Mouse (Mus musculus): ENCODE data around the gene Plxdc2. TPM values are rescaled to one million over a fixed set of nuclear protein-coding genes. Genes with fewer than 3 reads are reported as not detected.
A peak's percentile ranks its signal among the peaks of the same experiment; 100 is the strongest.

Gene Plxdc2
- polyA plus RNA-seq, 1 experiment from 2014 or later, result 22.4 TPM

DNA sequence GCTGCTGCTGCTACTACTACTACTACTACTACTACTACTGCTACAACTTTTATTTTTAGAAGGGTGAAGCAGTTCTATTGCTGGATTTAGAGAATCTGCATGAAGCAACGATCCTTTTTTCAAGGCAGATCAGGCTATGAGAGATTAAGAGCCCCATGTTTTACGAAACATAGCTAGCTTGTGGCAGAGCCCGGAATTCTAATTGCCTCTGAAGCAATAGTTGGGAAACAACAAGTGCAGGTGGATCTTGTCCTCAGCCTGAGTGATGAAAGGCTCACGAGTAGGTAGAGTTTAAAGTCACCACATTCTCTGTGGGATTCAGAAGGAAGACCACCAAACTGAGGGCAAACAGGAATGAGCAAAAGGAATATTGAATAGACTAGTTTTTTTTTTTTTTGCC lies 91.8 kb downstream of the Plxdc2 start:
- H3K4me3 ChIP-seq, result no peak overlapping the region
- H3K9ac ChIP-seq, result no peak overlapping the region
- H3K4me1 ChIP-seq, result peaks cover 12% of the 10 kb centered on the region; the same call in 1 of the 2 replicates
- H3K36me3 ChIP-seq, result no peaks in the 10 kb centered on the region
- H3K4me2 ChIP-seq (replicated peaks), result no peak overlapping the region
- 73% methylated on average over 4 of the region's 4 CpGs for WGBS
- no peak for ATAC-seq (ENCODE audit: low FRiP score, low read depth)
- no peaks in the 10 kb centered on the region for H3K9me3 ChIP-seq
- H3K27me3 ChIP-seq (replicated peaks), result no peaks in the 10 kb centered on the region
- no peak overlapping the region for H3K27ac ChIP-seq

DNA sequence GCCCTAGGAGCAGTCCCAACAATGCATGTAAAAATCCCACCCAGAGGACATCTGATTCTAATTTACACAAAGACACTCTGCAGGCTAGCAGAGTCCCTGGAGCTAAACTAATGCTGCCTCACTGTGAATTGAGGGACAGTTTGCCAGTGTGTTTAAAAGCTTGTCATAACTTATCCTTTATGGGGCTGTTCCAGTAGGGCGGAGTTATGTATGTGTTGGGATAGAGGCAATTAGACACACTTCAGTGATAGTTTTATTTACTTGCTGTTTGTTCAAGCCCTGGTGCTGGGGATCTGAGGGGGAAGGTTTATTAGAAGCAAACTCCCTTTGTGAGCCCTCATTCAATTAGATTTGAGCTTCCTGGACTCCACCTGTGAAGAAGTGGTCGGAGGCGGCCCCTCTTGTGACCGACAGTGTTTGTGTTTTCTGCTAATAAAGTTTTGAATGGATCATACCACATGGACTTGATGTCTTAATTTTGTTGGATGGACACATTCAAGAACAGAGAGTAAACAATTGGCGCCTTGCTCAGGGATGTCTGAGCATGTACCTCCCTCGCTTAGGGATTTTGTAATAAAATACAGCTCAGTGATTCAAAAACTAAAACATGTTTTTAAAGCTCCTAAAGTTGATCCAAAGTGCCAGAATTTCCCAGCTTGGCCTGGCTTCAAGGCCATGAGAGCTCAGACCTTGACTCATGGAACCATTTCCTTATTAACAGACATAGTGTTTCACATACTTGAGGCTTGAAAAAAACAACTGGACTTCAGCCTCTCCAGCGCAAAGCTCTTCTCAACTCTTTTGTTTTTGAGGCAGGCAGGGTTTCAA lies 94.9 kb downstream of the Plxdc2 start:
- Histone ChIP-seq H3K4me3 (no peak overlapping the region), H3K27ac (no peak overlapping the region), H3K4me1 (peaks cover 12% of the 10 kb centered on the region; the same call in 1 of the 2 replicates), H3K4me2 (replicated peaks) (no peak overlapping the region), H3K9me3 (no peaks in the 10 kb centered on the region), H3K27me3 (replicated peaks) (no peaks in the 10 kb centered on the region), H3K36me3 (no peaks in the 10 kb centered on the region), H3K9ac (no peak overlapping the region)
- WGBS, result 30% methylated on average over 7 of the region's 7 CpGs
- peak; percentile 78 for ATAC-seq (ENCODE audit: low FRiP score, low read depth)

DNA sequence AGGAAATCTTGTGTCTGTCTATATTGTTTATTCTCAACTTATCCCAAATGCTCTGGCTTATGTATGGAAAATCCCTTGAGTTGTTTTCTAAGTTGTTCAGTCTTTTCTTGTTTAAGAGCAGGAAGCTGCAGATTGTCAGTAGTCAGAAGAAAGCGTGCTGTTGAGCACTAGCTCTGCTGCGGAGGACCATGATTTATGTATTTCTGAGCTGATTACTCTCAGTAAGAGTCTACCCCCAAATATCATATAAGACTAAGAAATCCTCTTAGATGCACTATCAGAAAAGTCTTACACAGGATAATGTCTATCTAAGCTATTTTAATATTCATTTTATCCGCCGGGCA lies 95.5 kb downstream of the Plxdc2 start:
- Histone ChIP-seq H3K4me3 (no peak overlapping the region), H3K27me3 (replicated peaks) (no peaks in the 10 kb centered on the region), H3K27ac (no peak overlapping the region), H3K9ac (no peak overlapping the region), H3K36me3 (no peaks in the 10 kb centered on the region), H3K4me1 (peaks cover 12% of the 10 kb centered on the region; the same call in 1 of the 2 replicates), H3K9me3 (no peaks in the 10 kb centered on the region), H3K4me2 (replicated peaks) (no peak overlapping the region)
- no peak for ATAC-seq (ENCODE audit: low FRiP score, low read depth)
- WGBS, result 87% methylated on average over 4 of the region's 4 CpGs

DNA sequence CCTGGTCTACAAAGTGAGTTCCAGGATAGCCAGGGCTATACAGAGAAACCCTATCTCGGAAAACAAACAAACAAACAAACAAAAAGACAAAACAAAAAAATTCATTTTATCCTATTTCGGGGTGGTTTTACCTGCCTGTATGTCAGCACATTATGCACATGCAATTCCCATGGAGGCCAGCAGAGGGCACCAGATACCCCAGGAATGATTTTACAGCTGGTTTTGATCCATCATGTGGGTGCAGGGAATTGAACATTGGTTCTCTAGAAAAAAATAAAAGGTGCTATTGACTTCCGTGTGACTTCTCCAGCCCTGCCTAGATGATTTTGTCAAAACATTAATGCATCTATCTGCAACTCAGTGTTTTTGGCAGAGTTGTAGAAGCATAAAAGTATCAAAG lies 96.0 kb downstream of the Plxdc2 start:
- 96% methylated on average over 3 of the region's 3 CpGs for WGBS
- Histone ChIP-seq H3K36me3 (no peaks in the 10 kb centered on the region), H3K9me3 (no peaks in the 10 kb centered on the region), H3K9ac (no peak overlapping the region), H3K4me3 (no peak overlapping the region), H3K27ac (no peak overlapping the region), H3K4me2 (replicated peaks) (no peak overlapping the region), H3K4me1 (peaks cover 12% of the 10 kb centered on the region; the same call in 1 of the 2 replicates), H3K27me3 (replicated peaks) (no peaks in the 10 kb centered on the region)
- no peak for ATAC-seq (ENCODE audit: low FRiP score, low read depth)

DNA sequence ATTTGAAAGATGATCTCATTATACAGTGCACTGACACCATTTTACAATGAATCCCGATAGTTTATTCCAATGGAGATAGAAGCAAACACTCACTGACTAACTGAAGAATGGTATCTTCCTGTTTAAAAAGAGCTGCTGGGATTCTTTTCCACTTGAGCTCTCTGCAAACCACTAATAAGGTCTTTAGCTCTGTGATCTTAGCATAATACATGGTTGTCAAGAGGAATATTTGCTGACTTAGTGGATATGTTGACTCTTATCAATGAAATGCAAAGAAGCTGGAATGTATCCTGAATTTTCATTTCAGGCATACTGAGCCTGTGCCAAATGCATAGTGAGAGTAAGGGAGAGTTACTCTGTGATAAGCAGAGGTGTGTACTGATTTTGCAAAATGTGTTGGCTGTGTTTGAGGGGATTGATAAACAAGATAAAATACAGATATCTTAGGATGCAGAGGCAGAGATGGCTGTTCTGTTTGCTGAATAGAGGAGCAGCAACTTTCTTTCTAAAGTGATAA lies 100.2 kb downstream of the Plxdc2 start:
- no peak for ATAC-seq (ENCODE audit: low FRiP score, low read depth)
- Histone ChIP-seq H3K27me3 (replicated peaks) (no peaks in the 10 kb centered on the region), H3K27ac (no peak overlapping the region), H3K9me3 (no peaks in the 10 kb centered on the region), H3K9ac (no peak overlapping the region), H3K36me3 (no peaks in the 10 kb centered on the region), H3K4me3 (no peak overlapping the region), H3K4me2 (replicated peaks) (no peak overlapping the region), H3K4me1 (no peaks in the 10 kb centered on the region)
- 89% methylated on average over 1 of the region's 1 CpGs for WGBS

DNA sequence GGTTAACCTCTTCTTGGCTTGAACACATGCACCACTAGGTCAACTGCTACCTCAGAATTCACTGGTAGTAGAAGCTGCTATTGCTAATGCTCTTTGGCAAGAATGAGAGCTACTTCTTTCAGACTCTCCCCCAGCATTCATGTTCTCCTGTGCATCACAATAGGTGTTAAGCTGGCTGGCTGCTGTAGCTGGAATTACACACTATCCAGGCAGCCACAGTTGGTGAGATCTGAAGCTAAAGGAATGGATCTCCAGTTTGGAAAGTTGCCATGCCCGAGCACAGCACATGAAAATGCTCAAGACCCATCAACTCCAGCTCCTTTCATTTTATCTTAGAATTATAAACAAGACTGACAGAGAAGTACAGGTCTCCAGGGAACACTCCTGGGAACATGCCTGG lies 103.4 kb downstream of the Plxdc2 start:
- H3K27ac ChIP-seq, result no peak overlapping the region
- no peaks in the 10 kb centered on the region for H3K9me3 ChIP-seq
- H3K9ac ChIP-seq, result no peak overlapping the region
- no peak for ATAC-seq (ENCODE audit: low FRiP score, low read depth)
- no peak overlapping the region for H3K4me2 ChIP-seq (replicated peaks)
- 58% methylated on average over 1 of the region's 1 CpGs for WGBS
- no peaks in the 10 kb centered on the region for H3K4me1 ChIP-seq
- H3K27me3 ChIP-seq (replicated peaks), result no peaks in the 10 kb centered on the region
- no peak overlapping the region for H3K4me3 ChIP-seq
- no peaks in the 10 kb centered on the region for H3K36me3 ChIP-seq

DNA sequence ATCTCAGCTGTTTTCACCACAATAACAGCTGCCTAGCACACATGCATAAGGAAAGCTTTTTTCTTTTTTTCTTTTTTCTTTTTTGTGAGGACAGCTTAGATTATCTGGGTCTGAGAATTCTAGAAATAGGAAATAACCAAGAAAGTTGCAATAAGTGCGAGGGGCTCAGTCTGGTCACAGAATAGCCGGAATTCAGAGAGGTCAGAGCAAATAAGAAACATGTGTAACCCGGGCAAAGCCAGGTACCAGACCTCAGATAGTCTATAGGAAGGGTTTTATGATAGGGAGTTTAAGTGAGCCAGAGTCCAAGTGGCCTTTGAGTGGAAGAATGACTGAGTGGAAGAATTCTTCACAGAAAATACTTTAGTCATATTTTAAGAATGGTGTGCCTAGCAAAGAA lies 114.0 kb downstream of the Plxdc2 start:
- no peaks in the 10 kb centered on the region for H3K27me3 ChIP-seq (replicated peaks)
- H3K27ac ChIP-seq, result no peak overlapping the region
- H3K9me3 ChIP-seq, result no peaks in the 10 kb centered on the region
- H3K4me1 ChIP-seq, result no peaks in the 10 kb centered on the region
- H3K4me3 ChIP-seq, result no peak overlapping the region
- no peak overlapping the region for H3K9ac ChIP-seq
- H3K4me2 ChIP-seq (replicated peaks), result no peak overlapping the region
- no peak for ATAC-seq (ENCODE audit: low FRiP score, low read depth)
- no peaks in the 10 kb centered on the region for H3K36me3 ChIP-seq
- WGBS, result 83% methylated on average over 3 of the region's 3 CpGs

DNA sequence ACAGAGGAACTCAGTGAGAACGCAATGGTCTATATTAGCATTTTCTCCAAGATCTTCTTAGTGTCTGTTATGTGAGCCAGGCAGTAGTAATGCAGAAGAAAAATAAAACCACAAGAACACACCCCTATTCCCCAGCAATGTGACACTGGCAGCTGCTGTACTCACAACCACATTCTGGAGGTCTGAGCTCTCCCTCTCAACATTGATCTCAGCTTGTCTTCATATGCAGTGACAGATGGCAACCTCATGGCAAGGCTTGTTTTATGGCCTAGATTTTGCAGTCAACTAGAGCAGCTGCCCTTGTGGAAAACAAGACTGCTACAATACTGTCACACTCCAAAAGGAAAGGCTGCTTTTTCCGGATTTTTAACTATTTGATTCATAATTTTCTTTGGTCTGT lies 127.8 kb downstream of the Plxdc2 start:
- Histone ChIP-seq H3K27me3 (replicated peaks) (no peaks in the 10 kb centered on the region), H3K9ac (no peak overlapping the region), H3K4me2 (replicated peaks) (no peak overlapping the region), H3K4me3 (no peak overlapping the region), H3K4me1 (no peaks in the 10 kb centered on the region), H3K36me3 (no peaks in the 10 kb centered on the region), H3K9me3 (no peaks in the 10 kb centered on the region), H3K27ac (no peak overlapping the region)
- ATAC-seq (ENCODE audit: low FRiP score, low read depth), result no peak
- WGBS, result 72% methylated on average over 2 of the region's 2 CpGs

DNA sequence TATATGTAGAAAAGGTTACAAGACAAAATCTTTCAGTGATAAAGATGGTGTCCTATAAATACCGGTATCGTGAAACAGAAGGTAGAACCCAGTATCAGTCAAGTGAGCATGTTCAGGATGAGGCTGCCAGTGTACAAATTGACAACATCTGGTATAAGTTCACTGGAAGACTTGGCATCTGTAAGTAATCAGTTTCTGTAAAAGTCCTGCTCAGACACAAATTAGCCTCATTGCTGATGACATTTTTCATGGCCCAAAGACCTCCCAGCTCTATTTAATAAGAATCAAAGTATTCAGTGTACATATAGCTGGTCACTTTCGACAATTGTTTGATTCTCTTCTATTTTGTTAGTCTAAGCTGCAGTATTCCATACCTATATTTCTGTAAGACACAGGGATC lies 129.9 kb downstream of the Plxdc2 start:
- no peak for ATAC-seq (ENCODE audit: low FRiP score, low read depth)
- WGBS, result 80% methylated on average over 3 of the region's 3 CpGs
- Histone ChIP-seq H3K9me3 (no peaks in the 10 kb centered on the region), H3K4me1 (no peaks in the 10 kb centered on the region), H3K4me3 (no peak overlapping the region), H3K4me2 (replicated peaks) (no peak overlapping the region), H3K27me3 (replicated peaks) (no peaks in the 10 kb centered on the region), H3K36me3 (no peaks in the 10 kb centered on the region), H3K9ac (no peak overlapping the region), H3K27ac (no peak overlapping the region)

DNA sequence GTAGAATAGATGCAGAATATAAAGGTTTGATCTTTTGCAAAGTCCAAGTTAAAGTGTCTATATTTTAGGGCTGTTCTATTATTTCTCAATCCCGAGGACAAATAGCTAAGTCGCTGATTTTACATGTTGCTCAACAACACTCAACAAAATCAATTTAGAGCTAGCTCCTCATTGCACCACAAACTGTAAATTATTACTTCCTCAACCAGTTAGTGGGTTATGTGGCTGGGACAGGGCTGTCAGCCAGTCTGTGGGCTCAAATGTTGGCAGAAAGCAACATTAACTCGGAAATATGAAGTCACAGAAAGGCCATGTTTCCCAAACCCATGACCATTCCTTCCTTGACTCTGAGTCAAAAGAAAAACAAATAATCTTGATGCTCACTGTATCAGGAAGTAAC lies 135.1 kb downstream of the Plxdc2 start:
- Histone ChIP-seq H3K36me3 (no peaks in the 10 kb centered on the region), H3K4me2 (replicated peaks) (no peak overlapping the region), H3K27me3 (replicated peaks) (no peaks in the 10 kb centered on the region), H3K4me1 (no peaks in the 10 kb centered on the region), H3K9ac (no peak overlapping the region), H3K9me3 (no peaks in the 10 kb centered on the region), H3K27ac (no peak overlapping the region), H3K4me3 (no peak overlapping the region)
- 74% methylated on average over 3 of the region's 3 CpGs for WGBS
- ATAC-seq (ENCODE audit: low FRiP score, low read depth), result no peak

DNA sequence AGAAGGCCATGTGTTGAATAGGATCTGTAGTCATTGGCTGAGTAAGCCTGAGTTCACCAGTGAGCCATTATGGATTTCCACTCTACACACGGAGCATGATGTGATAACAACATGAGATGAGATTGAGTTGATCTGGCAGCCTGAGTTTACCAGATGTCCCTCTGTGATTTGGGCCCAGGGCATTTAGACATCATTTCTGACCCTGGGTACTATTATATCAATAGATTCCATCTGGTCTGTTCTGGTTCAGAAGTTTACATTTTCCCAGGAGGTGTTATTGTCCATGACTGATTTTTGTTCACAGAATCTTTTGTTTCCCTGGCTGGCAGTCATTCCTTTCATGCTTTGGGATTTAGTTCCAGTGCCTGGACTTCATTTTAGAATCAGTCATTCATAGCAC lies 146.7 kb downstream of the Plxdc2 start:
- Histone ChIP-seq H3K9ac (no peak overlapping the region), H3K27ac (no peak overlapping the region), H3K4me2 (replicated peaks) (no peak overlapping the region), H3K4me1 (no peaks in the 10 kb centered on the region; the same call in 1 of the 2 replicates), H3K27me3 (replicated peaks) (no peaks in the 10 kb centered on the region), H3K4me3 (no peak overlapping the region), H3K36me3 (no peaks in the 10 kb centered on the region), H3K9me3 (no peaks in the 10 kb centered on the region)
- ATAC-seq (ENCODE audit: low FRiP score, low read depth), result no peak
- 26% methylated on average over 1 of the region's 1 CpGs for WGBS

DNA sequence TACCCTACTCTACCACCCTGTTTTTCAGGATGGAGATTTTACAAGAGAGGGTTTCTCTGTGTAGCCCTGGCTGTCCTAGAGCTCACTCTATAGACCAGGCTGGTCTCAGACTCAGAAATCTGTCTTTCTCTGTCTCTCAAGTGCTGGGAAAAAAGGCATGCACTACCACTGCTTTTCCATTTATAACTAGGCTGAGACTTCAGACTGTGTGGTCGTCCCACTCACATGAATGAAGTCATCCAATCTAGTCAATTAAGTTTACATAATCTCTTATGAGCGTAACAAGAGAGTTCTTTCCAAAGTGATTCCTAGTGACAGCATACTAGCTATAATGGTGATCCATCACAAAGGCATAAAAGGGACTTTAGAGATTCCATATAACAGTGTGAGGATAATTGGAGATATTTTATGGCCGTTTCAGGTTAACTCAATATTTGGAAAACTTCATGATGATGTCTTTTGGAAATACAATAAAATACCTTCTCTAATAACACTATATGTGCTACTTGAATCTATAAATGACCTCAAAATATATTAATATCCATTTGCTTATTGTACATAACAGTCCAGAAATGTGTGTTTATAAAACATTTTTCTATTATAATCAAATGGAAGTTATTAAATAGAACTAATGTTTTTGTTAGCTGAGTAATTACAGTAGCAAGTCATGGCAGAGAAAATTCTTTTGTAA lies 151.6 kb downstream of the Plxdc2 start:
- H3K27me3 ChIP-seq (replicated peaks), result no peaks in the 10 kb centered on the region
- H3K9me3 ChIP-seq, result no peaks in the 10 kb centered on the region
- no peak overlapping the region for H3K4me3 ChIP-seq
- H3K27ac ChIP-seq, result no peak overlapping the region
- WGBS, result 71% methylated on average over 3 of the region's 3 CpGs
- no peaks in the 10 kb centered on the region; the same call in 1 of the 2 replicates for H3K4me1 ChIP-seq
- ATAC-seq (ENCODE audit: low FRiP score, low read depth), result no peak
- H3K36me3 ChIP-seq, result no peaks in the 10 kb centered on the region
- H3K4me2 ChIP-seq (replicated peaks), result no peak overlapping the region
- H3K9ac ChIP-seq, result no peak overlapping the region
